Comparison of ENCODE assay signal across 9 mouse cellular contexts in the genomic region with DNA sequence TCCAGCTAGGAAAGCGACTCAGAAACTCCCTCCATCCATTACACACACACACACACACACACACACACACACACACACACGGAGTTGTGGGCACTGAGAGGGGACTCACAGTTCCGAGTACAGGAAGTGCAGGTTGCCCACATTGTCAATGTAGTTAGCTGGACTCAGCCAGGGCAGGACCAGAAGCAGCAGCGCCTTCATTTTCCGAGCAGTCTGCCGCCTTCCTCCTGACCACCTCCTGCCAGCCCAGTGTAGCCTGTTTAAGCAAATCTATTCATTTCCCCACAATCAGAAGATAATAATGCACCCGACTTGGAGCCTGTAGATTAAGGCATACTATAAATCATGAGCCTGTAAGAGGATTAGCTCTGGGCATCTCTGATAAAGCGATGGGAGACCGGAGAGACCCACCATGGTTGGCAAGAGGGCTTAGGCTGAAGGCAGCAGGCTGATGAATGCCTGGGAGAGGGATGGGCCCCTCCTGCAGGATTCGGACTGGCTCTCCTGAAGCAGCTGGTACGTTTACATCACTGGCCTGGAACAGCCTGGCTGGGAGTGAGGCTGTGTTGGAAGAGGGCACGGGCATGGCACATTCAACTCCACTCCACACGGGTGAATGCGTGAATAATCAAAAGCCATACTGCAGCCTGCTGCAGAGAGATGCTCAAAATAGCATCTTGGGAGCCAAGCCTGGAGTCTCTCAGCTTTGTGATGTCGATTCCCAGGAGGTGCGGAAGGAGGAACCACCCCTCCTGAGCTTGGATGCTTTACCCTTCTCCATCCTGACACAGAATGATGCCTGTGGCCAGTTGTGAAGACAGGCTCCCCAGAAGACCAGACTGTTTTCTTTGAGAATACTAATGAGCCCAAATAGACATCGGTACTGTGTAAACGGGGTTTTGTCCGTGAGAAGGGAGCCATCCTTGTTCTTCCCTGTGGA. TPM values are rescaled to one million over a fixed set of nuclear protein-coding genes. Genes with fewer than 3 reads are reported as not detected.
DNase-seq lines count a peak whose midpoint lies in the region; ATAC-seq and TF ChIP-seq lines count a peak whose summit lies in the region.
"Had no signal": no experiment of that assay in that cellular context is flagged by ENCODE, and none has a peak within 500 bp of the region (broad histone marks: within the 10 kb centered on the region; RNA-seq: fewer than 3 reads in every experiment).

No protein-coding gene starts in this region.

- peak; percentile 44 to 65 for DNase-seq in adrenal gland, adult (ENCODE audit: inconsistent age in 2 of 2, low spot score in 1 of 2)
- DNase-seq in adrenal gland, adult 8-10 months, result no peak
- DNase-seq in cerebellum, adult 18-20 months, result peak; percentile 84 to 91
- DNase-seq in left cerebral cortex, postnatal 36 days (ENCODE audit: low spot score in 2 of 2), result peak; percentile 81 to 83
- peak; percentile 81 for DNase-seq in telencephalon, adult 2 months (ENCODE audit: low read depth, low spot score)

- no peaks in the 10 kb centered on the region for H3K9me3 ChIP-seq in heart, embryonic 16.5 days (replicated peaks; ENCODE audit: control insufficient read depth, low read length)
- H3K9me3 ChIP-seq in liver, embryonic 12.5 days (replicated peaks), result no peaks in the 10 kb centered on the region
- no peaks in the 10 kb centered on the region for H3K9me3 ChIP-seq in intestine, postnatal 0 days (ENCODE audit: control insufficient read depth)

- H3K4me1 ChIP-seq in heart, embryonic 16.5 days (ENCODE audit: control insufficient read depth, insufficient read depth, low read length), result peaks cover 6% of the 10 kb centered on the region
- H3K4me1 ChIP-seq in liver, embryonic 12.5 days, result no peaks in the 10 kb centered on the region
- H3K4me1 ChIP-seq in intestine, postnatal 0 days (replicated peaks; ENCODE audit: control insufficient read depth, insufficient read depth, low read length), result no peaks in the 10 kb centered on the region; the same call in 1 of the 2 replicates

- intact Hi-C loops in left cerebral cortex, postnatal 36 days (cut with DNase I), result no loop called here

- TF ChIP-seq CTCF in intestine, postnatal 0 days (IDR thresholded peaks at IDR 0.05; ENCODE audit: low read depth), result no peak

- 57% methylated on average over 19 of the region's 19 CpGs for WGBS in heart, embryonic 16.5 days
- WGBS in liver, embryonic 12.5 days (ENCODE audit: insufficient replicate concordance), result 57% methylated on average over 19 of the region's 19 CpGs
- WGBS in intestine, postnatal 0 days, result 72% methylated on average over 19 of the region's 19 CpGs

- H3K36me3 ChIP-seq in heart, embryonic 16.5 days (ENCODE audit: control insufficient read depth, insufficient read depth), result no peaks in the 10 kb centered on the region
- H3K36me3 ChIP-seq in liver, embryonic 12.5 days, result no peaks in the 10 kb centered on the region
- H3K36me3 ChIP-seq in intestine, postnatal 0 days (ENCODE audit: control insufficient read depth, insufficient read depth), result 0 out of 2 replicates have a peak, but pooled peaks cover 3% of the 10 kb centered on the region

- no peak overlapping the region for H3K4me3 ChIP-seq in heart, embryonic 16.5 days (ENCODE audit: low read length)
- H3K4me3 ChIP-seq in liver, embryonic 12.5 days, result no peak overlapping the region
- no peak overlapping the region for H3K4me3 ChIP-seq in intestine, postnatal 0 days (ENCODE audit: low read depth, low read length)

- ATAC-seq in heart, embryonic 16.5 days (replicated peaks; ENCODE audit: extremely low read depth, insufficient read depth, low FRiP score), result peak; percentile 51; the same call in 1 of the 2 replicates
- no peak for ATAC-seq in liver, embryonic 12.5 days
- ATAC-seq in intestine, postnatal 0 days, result no peak

- no peaks in the 10 kb centered on the region for H3K27me3 ChIP-seq in heart, embryonic 16.5 days (ENCODE audit: control insufficient read depth, insufficient read depth, low read length)
- 0 out of 2 replicates have a peak, but pooled peaks cover 2% of the 10 kb centered on the region for H3K27me3 ChIP-seq in liver, embryonic 12.5 days (replicated peaks)
- H3K27me3 ChIP-seq in intestine, postnatal 0 days (replicated peaks; ENCODE audit: control insufficient read depth, insufficient read depth, low read length), result no peaks in the 10 kb centered on the region

- no peak overlapping the region for H3K4me2 ChIP-seq in heart, embryonic 16.5 days (ENCODE audit: low read depth, low read length)
- no peak overlapping the region for H3K4me2 ChIP-seq in liver, embryonic 12.5 days
- no peak overlapping the region for H3K4me2 ChIP-seq in intestine, postnatal 0 days (replicated peaks; ENCODE audit: low read depth)

- no peak overlapping the region for H3K27ac ChIP-seq in heart, embryonic 16.5 days (ENCODE audit: low read length)
- no peak overlapping the region for H3K27ac ChIP-seq in liver, embryonic 12.5 days
- no peak overlapping the region for H3K27ac ChIP-seq in intestine, postnatal 0 days (ENCODE audit: low read depth, low read length)
- H3K27ac ChIP-seq: liver, embryonic 14.5 days had no signal

- H3K9ac ChIP-seq in heart, embryonic 16.5 days (ENCODE audit: low read length), result no peak overlapping the region
- H3K9ac ChIP-seq in liver, embryonic 12.5 days, result no peak overlapping the region
- no peak overlapping the region for H3K9ac ChIP-seq in intestine, postnatal 0 days (ENCODE audit: low read depth, low read length)
- H3K9ac ChIP-seq: liver, embryonic 14.5 days had no signal

RNA-seq across cellular contexts. Expression of gene Lnx1, which starts 25.0 kb away (rescaled TPM):
- 1 to 10 TPM; 5.4 to 7.5 (median 6.1) TPM for total RNA-seq in adrenal gland, adult 8-10 months (2022)
- polyA plus RNA-seq in heart, embryonic 16.5 days (2015; fragmentation: Nextera tagmentation; extraction: Ambion mirVana), result 0.67 and 1.2 TPM in 2 replicates
- 10 to 100 TPM; 25.1 to 25.8 TPM for total RNA-seq in left cerebral cortex, postnatal 36 days (2021)
- polyA plus RNA-seq in liver, embryonic 12.5 days (2016; fragmentation: Nextera tagmentation; extraction: Ambion mirVana), result 0.12 and 0.17 TPM in 2 replicates
- 5.0 and 5.5 TPM in 2 replicates for polyA plus RNA-seq in intestine, postnatal 0 days (2015; fragmentation: Nextera tagmentation; extraction: Ambion mirVana)
